Mouse (Mus musculus): Measurements from ENCODE around the gene Acot2. TPM values are rescaled to one million over a fixed set of nuclear protein-coding genes. Genes with fewer than 3 reads are reported as not detected.

The Acot2 gene
- polyA plus RNA-seq, 1 experiment from 2014 or later = 21.1 TPM

Other genes with a start within 250 kb of the Acot2 start
- gene Papln, start 224.2 kb upstream of the Acot2 start, polyA plus RNA-seq (2015; fragmentation: Nextera tagmentation; extraction: Ambion mirVana) = 0.86 and 1.3 TPM in 2 replicates
- 36.0 and 40.7 TPM in 2 replicates for gene Numb, start 65.9 kb upstream of the Acot2 start, polyA plus RNA-seq (2015; fragmentation: Nextera tagmentation; extraction: Ambion mirVana)
- 11.2 and 11.7 TPM in 2 replicates for gene Riox1, start 37.3 kb upstream of the Acot2 start, polyA plus RNA-seq (2015; fragmentation: Nextera tagmentation; extraction: Ambion mirVana)
- not detected in 2 replicates for gene Heatr4, start 3.0 kb upstream of the Acot2 start, polyA plus RNA-seq (2015; fragmentation: Nextera tagmentation; extraction: Ambion mirVana)
- 33.7 and 38.6 TPM in 2 replicates for gene Acot1, start 21.6 kb downstream of the Acot2 start, polyA plus RNA-seq (2015; fragmentation: Nextera tagmentation; extraction: Ambion mirVana)
- gene Acot4, start 50.5 kb downstream of the Acot2 start, polyA plus RNA-seq (2015; fragmentation: Nextera tagmentation; extraction: Ambion mirVana) = 0.23 and 0.63 TPM in 2 replicates
- gene Gm49366, start 51.1 kb downstream of the Acot2 start, polyA plus RNA-seq (2015; fragmentation: Nextera tagmentation; extraction: Ambion mirVana) = not detected in 2 replicates
- gene Acot3, start 64.3 kb downstream of the Acot2 start, polyA plus RNA-seq (2015; fragmentation: Nextera tagmentation; extraction: Ambion mirVana) = 0.17 and 0.20 TPM in 2 replicates
- not detected in 2 replicates for gene Acot5, start 81.5 kb downstream of the Acot2 start, polyA plus RNA-seq (2015; fragmentation: Nextera tagmentation; extraction: Ambion mirVana)
- 1.1 and 1.3 TPM in 2 replicates for gene Acot6, start 112.8 kb downstream of the Acot2 start, polyA plus RNA-seq (2015; fragmentation: Nextera tagmentation; extraction: Ambion mirVana)
- gene Dnal1, start 126.5 kb downstream of the Acot2 start, polyA plus RNA-seq (2015; fragmentation: Nextera tagmentation; extraction: Ambion mirVana) = 6.1 and 7.8 TPM in 2 replicates
- 1.0 and 1.4 TPM in 2 replicates for gene Pnma1, start 160.6 kb downstream of the Acot2 start, polyA plus RNA-seq (2015; fragmentation: Nextera tagmentation; extraction: Ambion mirVana)
- 8.9 and 9.9 TPM in 2 replicates for gene Elmsan1, start 231.0 kb downstream of the Acot2 start, polyA plus RNA-seq (2015; fragmentation: Nextera tagmentation; extraction: Ambion mirVana)

Data from limb, embryonic 13.5 days (tissue).